Mouse (Mus musculus) urinary bladder, postnatal 36 days (tissue): ENCODE data around the gene Zswim9.

Experiments
- DNase-seq, 2 experiments: peaks; one replicate each; pipeline ENCODE4 v3.0.0; 2022; ENCODE audit warnings: low spot score in 2 of 2, mixed read lengths in 1 of 2

The Zswim9 gene

GRCm38 (mm10) chr7:13268749-13269260, 9.7 kb downstream of the Zswim9 start:
- DNase-seq, result no peak

GRCm38 (mm10) chr7:13264396-13264795, 14.1 kb downstream of the Zswim9 start:
- no peak for DNase-seq

GRCm38 (mm10) chr7:13263851-13264250, 14.7 kb downstream of the Zswim9 start:
- no peak for DNase-seq

GRCm38 (mm10) chr7:13260746-13261700, 17.5 kb downstream of the Zswim9 start:
- DNase-seq, result no peak

DNA sequence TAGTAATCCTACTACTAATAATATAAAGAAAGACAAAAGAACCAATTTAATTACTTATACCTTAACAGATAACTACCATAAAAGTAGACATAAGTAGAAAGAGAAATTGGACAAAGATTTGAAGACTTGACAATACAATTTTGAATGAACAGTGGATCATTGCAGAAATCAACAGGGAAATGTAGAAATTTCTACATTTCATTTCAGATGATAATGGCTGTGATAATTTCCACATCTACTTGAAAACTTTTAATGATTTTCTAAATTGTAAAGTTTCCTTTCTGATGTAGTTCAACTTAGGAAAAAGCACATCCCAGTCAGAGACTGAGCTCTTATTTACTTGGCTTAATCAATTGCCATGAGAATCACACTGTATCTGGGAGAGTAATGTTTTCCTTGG, 65.8 kb downstream of the Zswim9 start, which contains the start of gene Vmn1r89:
Gene Vmn1r89 (plus strand): TSS at position 301 of the 400 bp plus-strand sequence.
- DNase-seq, result no peak
